Mouse (Mus musculus) intestine, embryonic 15.5 days (tissue): ENCODE measurements around the gene Tagln3. TPM values are rescaled to one million over a fixed set of nuclear protein-coding genes. Genes with fewer than 3 reads are reported as not detected.

Experiments
- ATAC-seq: fragments of 200-750 bp; cut with Nextera tagmentation; 2 replicates; pipeline ENCODE4 v1.8.0; 2017; ENCODE audit warnings: moderate TSS enrichment, moderate library complexity
- H3K27ac ChIP-seq: fragments of 300-500 bp; sonication (generic); 2 replicates; pipeline ENCODE4 v1.5.1; 2015; ENCODE audit warnings: mild to moderate bottlenecking, inconsistent platforms
- H3K27me3 ChIP-seq: fragments of 300-500 bp; sonication (generic); replicated peaks from 2 replicates; pipeline ENCODE4 v1.6.1; 2015; ENCODE audit warnings: inconsistent platforms
- H3K36me3 ChIP-seq: fragments of 300-500 bp; sonication (generic); 2 replicates; pipeline ENCODE4 v1.6.1; 2015; ENCODE audit warnings: inconsistent platforms
- H3K4me1 ChIP-seq: fragments of 300-500 bp; sonication (generic); replicated peaks from 2 replicates; pipeline ENCODE4 v1.6.1; 2015; ENCODE audit warnings: inconsistent platforms
- H3K4me2 ChIP-seq: fragments of 300-500 bp; sonication (generic); replicated peaks from 2 replicates; pipeline ENCODE4 v1.6.1; 2015; ENCODE audit warnings: mild to moderate bottlenecking, inconsistent platforms
- H3K4me3 ChIP-seq: fragments of 300-500 bp; sonication (generic); replicated peaks from 2 replicates; pipeline ENCODE4 v1.5.1; 2015; ENCODE audit warnings: inconsistent platforms
- H3K9ac ChIP-seq: fragments of 300-500 bp; sonication (generic); 2 replicates; pipeline ENCODE4 v1.6.1; 2015; ENCODE audit warnings: inconsistent platforms
- H3K9me3 ChIP-seq: fragments of 300-500 bp; sonication (generic); 2 replicates; pipeline ENCODE4 v1.6.1; 2016; ENCODE audit warnings: inconsistent platforms
- WGBS: fragments of 180-500 bp; shearing (Covaris S2); methylation state at CpG from one replicate; pipeline ENCODE4 v1.1.7; 2015; 5-methylcytosine and 5-hydroxymethylcytosine counted together
- polyA plus RNA-seq: library from polyadenylated mRNA; unstranded; fragments of >200 nt; fragmentation: Nextera tagmentation; extraction: Ambion mirVana; gene quantifications from 2 replicates; pipeline ENCODE4 v1.2.1, GENCODE M21; 2015

Tagln3 gene
- polyA plus RNA-seq, 1 experiment from 2014 or later, result 28.0 TPM

GRCm38 (mm10) chr16:45743591-45744144, 19.3 kb upstream of the Tagln3 start:
- no peak for ATAC-seq
- Histone ChIP-seq H3K4me3 (no peak overlapping the region), H3K9me3 (no peaks in the 10 kb centered on the region), H3K9ac (no peak overlapping the region), H3K36me3 (no peaks in the 10 kb centered on the region), H3K4me1 (peaks cover 4% of the 10 kb centered on the region; the same call in 1 of the 2 replicates), H3K27me3 (no peaks in the 10 kb centered on the region), H3K27ac (no peak overlapping the region), H3K4me2 (no peak overlapping the region)
- 56% methylated on average over 4 of the region's 4 CpGs for WGBS

- no peaks in the 10 kb centered on the region for H3K9me3 ChIP-seq
- no peaks in the 10 kb centered on the region for H3K27me3 ChIP-seq
- ATAC-seq, result peak; percentile 99
- no peaks in the 10 kb centered on the region for H3K36me3 ChIP-seq
- H3K4me3 ChIP-seq, result peak within 1 kb of the TSS; percentile 82
- peak within 1 kb of the TSS; percentile 96 for H3K9ac ChIP-seq
- H3K4me2 ChIP-seq, result peak within 1 kb of the TSS; percentile 59
- WGBS, result under 1% methylated on average over 51 of the region's 51 CpGs
- H3K27ac ChIP-seq, result peak within 1 kb of the TSS; percentile 93
- H3K4me1 ChIP-seq, result peaks cover 4% of the 10 kb centered on the region; the same call in 1 of the 2 replicates
Observed at GRCm38 (mm10) chr16:45742615-45743476, 18.4 kb upstream of the Tagln3 start, which contains the start of gene Abhd10. Abhd10 (minus strand) TSS chr16:45742955.

DNA sequence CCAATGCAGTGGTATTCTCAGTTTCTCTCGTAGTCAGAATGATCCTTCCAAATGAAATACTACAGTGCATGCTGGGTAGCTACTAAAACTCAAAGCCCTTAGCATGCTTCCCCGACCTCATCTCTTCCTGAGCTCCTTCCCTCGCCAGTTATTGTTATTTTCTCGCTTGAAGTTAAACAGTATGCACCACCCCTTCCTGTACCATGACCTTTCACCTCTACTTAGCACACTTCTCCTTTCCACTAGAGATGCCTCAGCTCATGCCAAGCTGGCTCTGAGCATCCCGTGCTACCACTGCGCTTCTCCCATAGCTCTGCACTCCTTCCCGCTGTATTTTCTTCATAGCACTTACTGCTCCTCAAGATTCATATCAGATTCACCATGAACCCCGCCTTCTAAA, 13.5 kb upstream of the Tagln3 start:
- H3K27ac ChIP-seq, result no peak overlapping the region
- H3K27me3 ChIP-seq, result no peaks in the 10 kb centered on the region
- ATAC-seq, result no peak
- H3K4me2 ChIP-seq, result no peak overlapping the region
- H3K9ac ChIP-seq, result no peak overlapping the region
- peaks cover 2% of the 10 kb centered on the region; the same call in 1 of the 2 replicates for H3K4me1 ChIP-seq
- H3K36me3 ChIP-seq, result peaks cover 13% of the 10 kb centered on the region; the same call in 1 of the 2 replicates
- no peak overlapping the region for H3K4me3 ChIP-seq
- 84% methylated on average over 8 of the region's 8 CpGs for WGBS
- H3K9me3 ChIP-seq, result no peaks in the 10 kb centered on the region

DNA sequence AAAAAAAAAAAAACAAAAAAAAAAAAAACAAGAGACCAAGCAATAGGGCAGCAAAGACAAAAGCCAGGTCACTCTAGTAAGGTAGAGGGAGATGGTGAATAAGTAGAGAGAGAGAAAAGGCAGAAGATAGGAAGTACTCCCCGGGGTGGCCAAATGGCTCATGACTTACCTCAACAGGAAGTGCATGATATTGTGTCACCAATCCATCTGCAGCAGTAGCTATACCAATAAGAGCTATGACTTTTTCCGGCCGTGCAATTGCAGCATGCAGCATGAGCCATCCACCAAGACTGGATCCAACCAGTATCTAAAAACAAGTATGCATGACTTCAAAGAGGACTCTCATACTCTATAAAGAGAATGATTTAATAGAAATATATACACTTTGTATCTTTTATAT, 12.3 kb upstream of the Tagln3 start:
- peaks cover 14% of the 10 kb centered on the region for H3K36me3 ChIP-seq
- H3K4me3 ChIP-seq, result no peak overlapping the region
- H3K27ac ChIP-seq, result no peak overlapping the region
- no peaks in the 10 kb centered on the region for H3K27me3 ChIP-seq
- peaks cover 2% of the 10 kb centered on the region; the same call in 1 of the 2 replicates for H3K4me1 ChIP-seq
- ATAC-seq, result no peak
- H3K9ac ChIP-seq, result no peak overlapping the region
- WGBS, result 89% methylated on average over 3 of the region's 3 CpGs
- no peaks in the 10 kb centered on the region for H3K9me3 ChIP-seq
- H3K4me2 ChIP-seq, result no peak overlapping the region

DNA sequence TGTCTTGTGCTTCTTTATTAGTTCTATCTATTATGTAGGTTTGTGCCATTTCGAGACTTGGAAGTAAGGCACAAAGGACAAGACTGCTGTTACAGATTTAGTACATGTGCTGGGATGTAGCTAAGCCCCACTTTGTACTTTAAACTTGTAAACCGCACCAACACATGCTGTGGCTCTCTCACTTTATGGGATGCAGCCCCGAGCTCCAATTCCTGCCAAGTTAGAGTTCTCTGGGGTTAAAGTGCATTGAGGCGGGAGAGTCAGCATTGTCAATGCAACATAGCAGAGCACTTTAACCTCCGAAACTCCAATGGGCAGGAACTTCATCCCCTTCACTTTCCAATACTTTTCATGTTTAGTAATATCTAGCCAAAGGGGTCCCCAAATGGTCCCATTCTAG, 4.8 kb upstream of the Tagln3 start:
- Histone ChIP-seq H3K9ac (no peak overlapping the region), H3K4me1 (peaks cover 5% of the 10 kb centered on the region), H3K4me3 (no peak overlapping the region), H3K27ac (no peak overlapping the region), H3K36me3 (peaks cover 14% of the 10 kb centered on the region), H3K4me2 (no peak overlapping the region), H3K27me3 (no peaks in the 10 kb centered on the region), H3K9me3 (no peaks in the 10 kb centered on the region)
- ATAC-seq, result no peak
- 80% methylated on average over 5 of the region's 5 CpGs for WGBS

GRCm38 (mm10) chr16:45724742-45725102, 314 bp upstream of the Tagln3 start:
- Histone ChIP-seq H3K9ac (peak overlapping the region; percentile 46), H3K4me2 (peak overlapping the region; percentile 96), H3K36me3 (0 out of 2 replicates have a peak, but pooled peaks cover 2% of the 10 kb centered on the region), H3K27ac (no peak overlapping the region), H3K27me3 (no peaks in the 10 kb centered on the region), H3K9me3 (no peaks in the 10 kb centered on the region), H3K4me1 (peaks cover 11% of the 10 kb centered on the region), H3K4me3 (peak overlapping the region; percentile 47)
- WGBS, result 5% methylated on average over 10 of the region's 10 CpGs
- peak; percentile 48; the same call in 1 of the 2 replicates for ATAC-seq

GRCm38 (mm10) chr16:45723172-45723901, 1.1 kb downstream of the Tagln3 start:
- H3K4me1 ChIP-seq, result peaks cover 11% of the 10 kb centered on the region
- peak overlapping the region; percentile 96 for H3K4me2 ChIP-seq
- no peaks in the 10 kb centered on the region for H3K9me3 ChIP-seq
- peak overlapping the region; percentile 2; the same call in 1 of the 2 replicates for H3K27ac ChIP-seq
- H3K4me3 ChIP-seq, result peak overlapping the region; percentile 47
- WGBS, result 63% methylated on average over 6 of the region's 6 CpGs
- peak overlapping the region; percentile 46 for H3K9ac ChIP-seq
- no peak for ATAC-seq
- no peaks in the 10 kb centered on the region for H3K27me3 ChIP-seq
- no peaks in the 10 kb centered on the region for H3K36me3 ChIP-seq

GRCm38 (mm10) chr16:45722460-45722951, 1.9 kb downstream of the Tagln3 start:
- no peak overlapping the region for H3K4me3 ChIP-seq
- no peak overlapping the region for H3K27ac ChIP-seq
- 0 out of 2 replicates have a peak overlapping the region, but pooled peaks have one; percentile 96 for H3K4me2 ChIP-seq
- H3K36me3 ChIP-seq, result no peaks in the 10 kb centered on the region
- H3K4me1 ChIP-seq, result peaks cover 11% of the 10 kb centered on the region
- no peaks in the 10 kb centered on the region for H3K9me3 ChIP-seq
- no peak for ATAC-seq
- WGBS, result 63% methylated on average over 3 of the region's 3 CpGs
- no peaks in the 10 kb centered on the region for H3K27me3 ChIP-seq
- no peak overlapping the region for H3K9ac ChIP-seq

DNA sequence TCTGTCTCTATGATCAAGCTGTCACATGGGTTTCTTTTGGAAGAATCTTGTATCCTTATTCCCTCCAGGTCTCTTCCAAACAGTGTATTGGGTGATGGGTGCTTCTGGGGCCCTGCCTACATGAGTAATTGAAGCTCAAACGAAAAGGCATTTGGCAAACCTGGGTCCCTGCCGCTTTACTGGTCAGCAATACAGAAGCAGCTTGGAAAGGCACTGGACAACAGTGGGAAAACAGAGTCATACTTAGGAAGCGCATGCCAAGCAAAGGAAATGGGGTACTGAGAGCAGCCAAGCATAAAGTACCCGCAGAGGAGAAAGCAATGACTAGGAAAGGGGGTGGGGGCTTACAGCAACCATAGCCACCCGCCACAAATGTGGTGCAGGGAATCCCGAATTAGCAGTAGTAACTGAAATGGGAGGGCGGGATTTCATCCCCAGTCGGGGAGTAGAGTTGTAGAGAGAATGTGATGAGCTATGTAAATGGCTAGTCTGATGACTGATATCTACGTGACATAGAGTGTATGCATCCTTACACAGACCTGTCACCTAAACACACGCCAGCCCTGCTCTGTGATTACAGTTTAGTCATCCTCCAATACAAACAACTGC, 4.3 kb downstream of the Tagln3 start:
- ATAC-seq, result no peak
- 78% methylated on average over 10 of the region's 10 CpGs for WGBS
- Histone ChIP-seq H3K9ac (no peak overlapping the region), H3K4me1 (peaks cover 11% of the 10 kb centered on the region), H3K9me3 (no peaks in the 10 kb centered on the region), H3K4me2 (no peak overlapping the region), H3K36me3 (no peaks in the 10 kb centered on the region), H3K27me3 (no peaks in the 10 kb centered on the region), H3K4me3 (no peak overlapping the region), H3K27ac (no peak overlapping the region)

GRCm38 (mm10) chr16:45718296-45718695, 6.1 kb downstream of the Tagln3 start:
- H3K9ac ChIP-seq, result no peak overlapping the region
- no peaks in the 10 kb centered on the region for H3K36me3 ChIP-seq
- 87% methylated on average over 4 of the region's 4 CpGs for WGBS
- H3K4me1 ChIP-seq, result no peaks in the 10 kb centered on the region
- no peak for ATAC-seq
- H3K27me3 ChIP-seq, result no peaks in the 10 kb centered on the region
- no peak overlapping the region for H3K4me2 ChIP-seq
- no peak overlapping the region for H3K27ac ChIP-seq
- H3K9me3 ChIP-seq, result no peaks in the 10 kb centered on the region
- no peak overlapping the region for H3K4me3 ChIP-seq

DNA sequence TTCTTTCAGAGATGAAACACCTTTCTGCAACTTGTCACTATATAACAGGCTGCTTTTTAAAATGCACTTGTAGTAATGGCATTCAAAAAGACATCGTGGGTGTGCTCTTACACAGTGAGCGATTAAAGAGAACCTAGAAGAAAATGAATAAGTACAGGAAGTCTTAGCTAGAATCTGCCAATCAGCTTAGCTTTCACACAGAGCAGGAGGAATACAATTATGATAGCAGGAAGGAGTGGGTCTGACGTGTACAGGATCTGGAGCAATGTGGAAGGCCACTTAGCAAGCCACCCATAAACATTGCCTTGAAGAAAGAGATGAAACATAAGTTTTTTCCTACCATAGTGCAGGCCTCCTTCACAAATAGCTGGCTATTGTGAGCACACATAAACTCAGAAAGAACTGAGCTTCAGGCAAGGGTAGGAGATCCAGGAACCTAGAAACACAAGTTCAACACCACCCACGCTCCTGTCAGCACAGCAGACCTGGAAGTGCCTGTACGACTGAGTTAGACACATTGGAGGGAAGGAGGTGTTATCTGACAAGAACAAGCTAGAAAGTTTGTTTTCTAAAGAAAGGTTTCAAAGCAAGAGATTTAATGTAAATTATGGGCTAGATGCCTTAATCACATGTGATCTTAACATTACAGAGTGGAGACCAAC, 9.8 kb downstream of the Tagln3 start:
- WGBS, result 82% methylated on average over 5 of the region's 5 CpGs
- no peak for ATAC-seq
- Histone ChIP-seq H3K36me3 (no peaks in the 10 kb centered on the region), H3K9me3 (no peaks in the 10 kb centered on the region), H3K27me3 (no peaks in the 10 kb centered on the region), H3K4me2 (no peak overlapping the region), H3K9ac (no peak overlapping the region), H3K27ac (no peak overlapping the region), H3K4me3 (no peak overlapping the region), H3K4me1 (no peaks in the 10 kb centered on the region)
